Mouse (Mus musculus) lung, postnatal 0 days (tissue): Measurements from ENCODE around the gene Phf2. TPM values are rescaled to one million over a fixed set of nuclear protein-coding genes. Genes with fewer than 3 reads are reported as not detected.
"Not testable (repeated sequence)": the region's sequence is repeated elsewhere in the genome, so short reads cannot be mapped to it uniquely, and the experiment has no call there.

Experiments
- ATAC-seq: fragments of 200-750 bp; cut with Nextera tagmentation; 2 replicates; pipeline ENCODE4 v1.8.0; 2017; ENCODE audit warnings: moderate library complexity
- DNase-seq: peaks from one replicate; pipeline ENCODE4 v3.0.0-alpha.2; 2016; ENCODE audit warnings: low spot score
- H3K27ac ChIP-seq: fragments of 300-500 bp; sonication (generic); 2 replicates; pipeline ENCODE4 v1.5.1; 2014; ENCODE audit warnings: antibody characterized with exemption, mild to moderate bottlenecking, low read length, mixed read lengths
- H3K27me3 ChIP-seq: fragments of 300-500 bp; sonication (generic); replicated peaks from 2 replicates; pipeline ENCODE4 v1.6.1; 2014; ENCODE audit warnings: low read length, mixed read lengths; ENCODE audit not compliant: insufficient read depth
- H3K36me3 ChIP-seq: fragments of 300-500 bp; sonication (generic); 2 replicates; pipeline ENCODE4 v1.6.1; 2014; ENCODE audit warnings: low read length, mixed read lengths; ENCODE audit not compliant: insufficient read depth
- H3K4me1 ChIP-seq: fragments of 300-500 bp; sonication (generic); 2 replicates; pipeline ENCODE4 v1.6.1; 2014; ENCODE audit warnings: antibody characterized with exemption, low read depth, low read length, mixed read lengths; ENCODE audit not compliant: insufficient read depth
- H3K4me2 ChIP-seq: fragments of 300-500 bp; sonication (generic); replicated peaks from 2 replicates; pipeline ENCODE4 v1.6.1; 2014; ENCODE audit warnings: low read depth, mild to moderate bottlenecking, low read length, moderate library complexity, mixed read lengths
- H3K4me3 ChIP-seq: fragments of 300-500 bp; sonication (generic); 2 replicates; pipeline ENCODE4 v1.5.1; 2014; ENCODE audit warnings: low read depth, low read length
- H3K9ac ChIP-seq: fragments of 300-500 bp; sonication (generic); replicated peaks from 2 replicates; pipeline ENCODE4 v1.6.1; 2014; ENCODE audit warnings: low read depth, mild to moderate bottlenecking
- H3K9me3 ChIP-seq: fragments of 300-500 bp; sonication (generic); 2 replicates; pipeline ENCODE4 v1.6.1; 2016; ENCODE audit warnings: low read length, mixed read lengths
- CTCF ChIP-seq: IDR thresholded peaks from 2 replicates; pipeline ENCODE4 v1.5.1; 2016; ENCODE audit warnings: antibody characterized with exemption, mild to moderate bottlenecking
- EP300 ChIP-seq: IDR thresholded peaks from 2 replicates; pipeline ENCODE4 v1.6.1; 2016; ENCODE audit warnings: antibody characterized with exemption, mild to moderate bottlenecking, control low read depth
- WGBS: fragments of 180-500 bp; shearing (Covaris S2); extraction: QIAGEN DNeasy Blood & Tissue Kit; methylation state at CpG from one replicate; pipeline ENCODE4 v1.1.7; 2014; 5-methylcytosine and 5-hydroxymethylcytosine counted together
- polyA plus RNA-seq: library from polyadenylated mRNA; unstranded; fragments of >200 nt; fragmentation: Nextera tagmentation; extraction: Ambion mirVana; gene quantifications from 2 replicates; pipeline ENCODE4 v1.2.1, GENCODE M21; 2015

The Phf2 gene
- polyA plus RNA-seq, 1 experiment from 2014 or later = 5.5 TPM

- ATAC-seq (no peak), DNase-seq (no peak)
- Histone ChIP-seq H3K4me2 (no peak overlapping the region), H3K9ac (no peak overlapping the region), H3K27me3 (no peaks in the 10 kb centered on the region), H3K4me3 (no peak overlapping the region), H3K4me1 (no peaks in the 10 kb centered on the region), H3K9me3 (no peaks in the 10 kb centered on the region), H3K36me3 (peaks cover 45% of the 10 kb centered on the region), H3K27ac (no peak overlapping the region)
- 90% methylated on average over 10 of the region's 10 CpGs for WGBS
- no peak for TF ChIP-seq EP300
Measured at GRCm38 (mm10) chr13:48822288-48822687, 48.6 kb downstream of the Phf2 start.

- DNase-seq (no peak), ATAC-seq (no peak)
- Histone ChIP-seq H3K27me3 (no peaks in the 10 kb centered on the region), H3K36me3 (peaks cover 63% of the 10 kb centered on the region), H3K4me3 (no peak overlapping the region), H3K9ac (no peak overlapping the region), H3K4me1 (no peaks in the 10 kb centered on the region), H3K27ac (no peak overlapping the region), H3K4me2 (no peak overlapping the region), H3K9me3 (no peaks in the 10 kb centered on the region)
- no peak for TF ChIP-seq EP300
- TF ChIP-seq CTCF = no peak
- 60% methylated on average over 3 of the region's 3 CpGs for WGBS
Measured at GRCm38 (mm10) chr13:48819131-48819530, 51.8 kb downstream of the Phf2 start.

GRCm38 (mm10) chr13:48814406-48814805, 56.5 kb downstream of the Phf2 start:
- 85% methylated on average over 1 of the region's 1 CpGs for WGBS

DNA sequence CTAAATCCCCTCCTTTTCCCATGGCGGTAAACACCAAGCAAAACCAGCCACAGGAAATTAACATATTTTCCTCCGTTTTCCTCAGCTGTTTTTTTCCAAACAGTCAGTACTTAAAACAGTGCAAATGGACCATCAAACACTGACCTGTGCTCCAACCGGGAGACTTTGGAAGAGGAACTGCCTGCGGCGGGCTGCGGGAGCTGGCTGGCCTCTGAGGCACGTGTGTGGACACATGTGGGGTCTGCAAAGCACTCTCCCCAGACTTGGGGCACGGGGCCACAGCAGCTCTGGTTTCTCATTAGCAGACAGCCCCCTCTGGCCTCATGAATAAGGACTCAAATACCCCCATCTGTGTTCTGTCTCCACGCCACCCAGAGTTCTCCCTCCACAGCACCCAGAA, 59.9 kb downstream of the Phf2 start:
- Histone ChIP-seq H3K36me3 (peaks cover 53% of the 10 kb centered on the region), H3K4me3 (no peak overlapping the region), H3K9me3 (no peaks in the 10 kb centered on the region), H3K27me3 (no peaks in the 10 kb centered on the region), H3K27ac (no peak overlapping the region), H3K9ac (no peak overlapping the region), H3K4me2 (no peak overlapping the region), H3K4me1 (no peaks in the 10 kb centered on the region)
- ATAC-seq (no peak), DNase-seq (no peak)
- 79% methylated on average over 9 of the region's 9 CpGs for WGBS
- TF ChIP-seq EP300 (no peak), CTCF (no peak)

More at GRCm38 (mm10) chr13:48814406-48814805, 56.5 kb downstream of the Phf2 start:
- Histone ChIP-seq H3K9me3 (no peaks in the 10 kb centered on the region), H3K4me1 (no peaks in the 10 kb centered on the region), H3K4me3 (no peak overlapping the region), H3K9ac (no peak overlapping the region), H3K36me3 (peaks cover 66% of the 10 kb centered on the region), H3K4me2 (no peak overlapping the region), H3K27ac (no peak overlapping the region), H3K27me3 (no peaks in the 10 kb centered on the region)
- ATAC-seq = no peak
- TF ChIP-seq CTCF (no peak), EP300 (no peak)
- no peak for DNase-seq

GRCm38 (mm10) chr13:48810274-48810823, 60.6 kb downstream of the Phf2 start:
- Histone ChIP-seq H3K4me2 (no peak overlapping the region), H3K27me3 (no peaks in the 10 kb centered on the region), H3K9ac (no peak overlapping the region), H3K4me1 (no peaks in the 10 kb centered on the region), H3K9me3 (no peaks in the 10 kb centered on the region), H3K36me3 (peaks cover 48% of the 10 kb centered on the region), H3K27ac (no peak overlapping the region), H3K4me3 (no peak overlapping the region)
- DNase-seq = no peak
- WGBS = 85% methylated on average over 7 of the region's 7 CpGs
- TF ChIP-seq CTCF (no peak), EP300 (no peak)
- ATAC-seq = no peak

DNA sequence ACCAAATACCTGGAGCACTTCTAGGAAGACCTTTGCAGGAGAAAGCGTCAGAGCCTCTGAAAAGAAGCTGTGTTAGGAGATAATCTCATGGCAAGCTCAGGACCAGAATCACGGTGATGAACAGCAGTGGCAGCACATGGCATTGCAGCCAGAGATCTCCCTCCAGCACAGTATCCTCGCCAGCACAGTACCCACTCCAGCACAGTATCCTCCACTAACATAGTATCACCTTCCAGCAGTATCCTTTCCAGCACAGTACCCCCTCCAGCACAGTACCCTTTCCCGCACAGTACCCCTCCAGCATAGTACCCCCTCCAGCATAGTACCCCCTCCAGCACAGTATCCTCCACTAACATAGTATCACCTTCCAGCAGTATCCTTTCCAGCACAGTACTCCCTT, 61.3 kb downstream of the Phf2 start:
- not testable (repeated sequence) for H3K9ac ChIP-seq, H3K27me3 ChIP-seq, ATAC-seq, H3K9me3 ChIP-seq, DNase-seq, H3K4me1 ChIP-seq, H3K4me3 ChIP-seq, H3K4me2 ChIP-seq, H3K27ac ChIP-seq
- WGBS = 85% methylated on average over 4 of the region's 4 CpGs
- peaks cover 41% of the 10 kb centered on the region for H3K36me3 ChIP-seq

DNA sequence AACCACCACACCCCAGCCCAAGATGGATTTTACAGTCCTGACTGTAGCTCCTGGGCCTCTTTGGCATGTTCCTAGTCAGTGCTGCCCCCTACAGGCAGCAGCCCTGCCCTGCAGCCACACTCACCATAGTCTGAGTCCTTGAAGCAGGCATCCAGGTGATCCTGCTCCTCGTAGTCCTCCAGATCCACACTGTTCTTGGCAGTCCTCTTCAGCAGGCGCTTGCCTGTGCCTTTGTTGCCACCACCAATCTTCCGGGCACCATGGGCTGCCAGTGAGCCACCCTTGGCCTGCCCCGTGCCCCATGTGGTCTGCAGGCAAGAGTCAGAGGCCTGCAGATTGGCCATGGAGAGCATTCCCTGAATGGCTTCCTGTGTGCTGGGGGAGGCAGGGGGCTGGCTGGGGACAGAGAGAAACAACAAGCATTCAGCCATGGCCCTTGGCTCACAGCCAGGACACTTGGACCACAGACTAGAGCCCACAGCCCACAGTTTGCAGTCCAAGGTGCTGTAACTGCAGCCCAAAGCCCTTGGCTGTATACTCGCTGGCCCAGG, 63.4 kb downstream of the Phf2 start:
- H3K4me3 ChIP-seq = no peak overlapping the region
- H3K4me1 ChIP-seq = no peaks in the 10 kb centered on the region
- H3K4me2 ChIP-seq = no peak overlapping the region
- peak; percentile 41 for DNase-seq
- peaks cover 39% of the 10 kb centered on the region for H3K36me3 ChIP-seq
- H3K27me3 ChIP-seq = no peaks in the 10 kb centered on the region
- peak; percentile 20; the same call in 1 of the 2 replicates for ATAC-seq
- TF ChIP-seq EP300 (no peak), CTCF (peak; percentile 88)
- no peaks in the 10 kb centered on the region for H3K9me3 ChIP-seq
- no peak overlapping the region for H3K9ac ChIP-seq
- H3K27ac ChIP-seq = no peak overlapping the region
- WGBS = 70% methylated on average over 5 of the region's 5 CpGs
